Mouse (Mus musculus): Measurements from ENCODE around the gene Hist1h2ac.

Gene Hist1h2ac

GRCm38 (mm10) chr13:23700786-23701520, 17.2 kb upstream of the Hist1h2ac start:
- peak; percentile 89 for DNase-seq (ENCODE audit: low read depth, low spot score)

GRCm38 (mm10) chr13:23699767-23700166, 16.0 kb upstream of the Hist1h2ac start:
- DNase-seq (ENCODE audit: low read depth, low spot score) = no peak

- DNase-seq (ENCODE audit: low read depth, low spot score) = no peak
Observed at GRCm38 (mm10) chr13:23698996-23699395, 15.2 kb upstream of the Hist1h2ac start.

- peak; percentile 97 for DNase-seq (ENCODE audit: low read depth, low spot score)
Observed at GRCm38 (mm10) chr13:23698300-23698693, 14.5 kb upstream of the Hist1h2ac start, which contains the start of gene Hist1h4c. Gene Hist1h4c (minus strand): TSS chr13:23698454.

GRCm38 (mm10) chr13:23697491-23698299, 13.9 kb upstream of the Hist1h2ac start:
- DNase-seq (ENCODE audit: low read depth, low spot score) = peak; percentile 86

GRCm38 (mm10) chr13:23696061-23696474, 12.3 kb upstream of the Hist1h2ac start:
- no peak for DNase-seq (ENCODE audit: low read depth, low spot score)

- no peak for DNase-seq (ENCODE audit: low read depth, low spot score)
Observed at GRCm38 (mm10) chr13:23695514-23695913, 11.8 kb upstream of the Hist1h2ac start, which contains the start of gene Hist1h1t. Gene Hist1h1t (plus strand): TSS chr13:23695814.

- DNase-seq (ENCODE audit: low read depth, low spot score) = no peak
Observed at GRCm38 (mm10) chr13:23694956-23695355, 11.2 kb upstream of the Hist1h2ac start.

GRCm38 (mm10) chr13:23693856-23694440, 10.2 kb upstream of the Hist1h2ac start:
- DNase-seq (ENCODE audit: low read depth, low spot score) = no peak

- no peak for DNase-seq (ENCODE audit: low read depth, low spot score)
Observed at GRCm38 (mm10) chr13:23689459-23689858, 5.7 kb upstream of the Hist1h2ac start.

- no peak for DNase-seq (ENCODE audit: low read depth, low spot score)
Observed at GRCm38 (mm10) chr13:23688956-23689355, 5.2 kb upstream of the Hist1h2ac start.

GRCm38 (mm10) chr13:23687907-23688306, 4.2 kb upstream of the Hist1h2ac start:
- no peak for DNase-seq (ENCODE audit: low read depth, low spot score)

- DNase-seq (ENCODE audit: low read depth, low spot score) = no peak
Observed at GRCm38 (mm10) chr13:23687181-23687580, 3.4 kb upstream of the Hist1h2ac start.

- DNase-seq (ENCODE audit: low read depth, low spot score) = no peak
Observed at GRCm38 (mm10) chr13:23685966-23686365, 2.2 kb upstream of the Hist1h2ac start.

GRCm38 (mm10) chr13:23685121-23685861, 1.5 kb upstream of the Hist1h2ac start:
- peak; percentile 41 for DNase-seq (ENCODE audit: low read depth, low spot score)

GRCm38 (mm10) chr13:23684295-23684945, 672 bp upstream of the Hist1h2ac start:
- peak; percentile 87 for DNase-seq (ENCODE audit: low read depth, low spot score)

- peak; percentile 33 for DNase-seq (ENCODE audit: low read depth, low spot score)
Observed at GRCm38 (mm10) chr13:23682947-23683754, 597 bp downstream of the Hist1h2ac start.

- DNase-seq (ENCODE audit: low read depth, low spot score) = no peak
Observed at GRCm38 (mm10) chr13:23682623-23682946, 1.2 kb downstream of the Hist1h2ac start.

GRCm38 (mm10) chr13:23681990-23682582, 1.7 kb downstream of the Hist1h2ac start:
- DNase-seq (ENCODE audit: low read depth, low spot score) = no peak

- DNase-seq (ENCODE audit: low read depth, low spot score) = no peak
Observed at GRCm38 (mm10) chr13:23662536-23662935, 21.2 kb downstream of the Hist1h2ac start.

Data from CD4-positive, CD25-positive, alpha-beta regulatory T cell, adult 2 months (primary cell).